Mouse (Mus musculus): ENCODE data around the gene Fcrlb. TPM values are rescaled to one million over a fixed set of nuclear protein-coding genes. Genes with fewer than 3 reads are reported as not detected.
"Not testable (repeated sequence)": the region's sequence is repeated elsewhere in the genome, so short reads cannot be mapped to it uniquely, and the experiment has no call there.

Fcrlb gene
- 0.63 TPM in 1 of 2 replicates, not detected in the other for polyA plus RNA-seq (2012; ENCODE audit: insufficient read depth, insufficient read length, missing spikeins)

GRCm38 (mm10) chr1:170912891-170913615 lies at the start of gene Fcrlb:
Gene Fcrlb (minus strand): TSS chr1:170912941.
- peaks cover 21% of the 10 kb centered on the region for H3K4me1 ChIP-seq (ENCODE audit: control insufficient read depth, insufficient read depth, low read length)
- no peak within 1 kb of the TSS for H3K27ac ChIP-seq (ENCODE audit: insufficient read depth, low read depth, low read length)
- no peak within 1 kb of the TSS for H3K4me3 ChIP-seq (ENCODE audit: insufficient read depth, low read length)
- TF ChIP-seq CTCF (IDR thresholded peaks at IDR 0.05; ENCODE audit: low read depth, low read length) (no peak), POLR2A (IDR thresholded peaks at IDR 0.05; ENCODE audit: borderline replicate concordance, low read depth, low read length) (no peak)

- H3K4me3 ChIP-seq (ENCODE audit: insufficient read depth, low read length) = no peak overlapping the region
- H3K27ac ChIP-seq (ENCODE audit: insufficient read depth, low read depth, low read length) = peak overlapping the region; percentile 41
- TF ChIP-seq CTCF (IDR thresholded peaks at IDR 0.05; ENCODE audit: low read depth, low read length) = no peak
- TF ChIP-seq POLR2A (IDR thresholded peaks at IDR 0.05; ENCODE audit: borderline replicate concordance, low read depth, low read length) = no peak
- H3K4me1 ChIP-seq (ENCODE audit: control insufficient read depth, insufficient read depth, low read length) = peaks cover 34% of the 10 kb centered on the region
Measured at GRCm38 (mm10) chr1:170962301-170962700, 49.6 kb upstream of the Fcrlb start.

DNA sequence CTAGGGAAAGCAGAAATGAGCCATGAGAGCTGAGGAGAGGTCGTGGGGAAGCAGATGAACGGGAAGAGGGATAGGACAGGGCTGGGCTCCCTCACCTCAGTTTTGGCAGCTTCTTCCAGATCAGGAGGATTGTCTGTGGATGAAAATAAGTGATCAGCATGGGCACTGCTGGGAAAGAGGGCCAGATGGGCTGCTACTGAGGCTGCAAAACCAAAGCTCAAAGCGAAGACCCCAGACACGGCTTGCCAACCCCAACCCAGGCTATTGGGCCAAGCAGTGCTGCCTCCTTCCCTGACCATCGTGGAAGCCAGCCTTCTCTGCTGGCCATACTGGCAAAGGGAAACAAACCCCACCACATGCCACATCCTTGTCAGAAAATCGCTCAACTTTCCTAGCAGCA lies 48.4 kb upstream of the Fcrlb start:
- no peak for TF ChIP-seq POLR2A (IDR thresholded peaks at IDR 0.05; ENCODE audit: borderline replicate concordance, low read depth, low read length)
- no peak for TF ChIP-seq CTCF (IDR thresholded peaks at IDR 0.05; ENCODE audit: low read depth, low read length)
- no peak overlapping the region for H3K27ac ChIP-seq (ENCODE audit: insufficient read depth, low read depth, low read length)

DNA sequence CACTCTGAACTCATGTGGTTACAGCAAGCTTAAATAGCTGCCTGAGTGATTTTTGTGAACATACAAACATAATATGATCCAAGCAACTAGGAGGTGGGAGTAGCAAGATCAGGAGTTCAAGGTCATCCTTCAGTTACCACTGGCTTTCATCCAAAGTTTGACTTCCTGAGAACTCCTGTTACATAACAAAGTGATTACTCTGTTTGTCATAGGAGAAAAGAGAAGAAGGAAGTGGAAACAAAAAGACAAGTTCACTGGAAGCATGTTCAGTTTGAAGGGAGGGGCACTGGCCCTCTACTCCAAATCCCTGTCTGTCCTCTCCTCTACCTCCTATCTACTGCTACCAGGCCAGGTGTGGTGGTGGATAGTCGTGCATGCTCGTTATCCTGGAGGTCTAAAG lies 47.0 kb upstream of the Fcrlb start:
- H3K4me1 ChIP-seq (ENCODE audit: control insufficient read depth, insufficient read depth, low read length) = peaks cover 27% of the 10 kb centered on the region
- no peak overlapping the region for H3K4me3 ChIP-seq (ENCODE audit: insufficient read depth, low read length)
- TF ChIP-seq CTCF (IDR thresholded peaks at IDR 0.05; ENCODE audit: low read depth, low read length) (no peak), POLR2A (IDR thresholded peaks at IDR 0.05; ENCODE audit: borderline replicate concordance, low read depth, low read length) (no peak)
- peak overlapping the region; percentile 62 for H3K27ac ChIP-seq (ENCODE audit: insufficient read depth, low read depth, low read length)

More for the DNA sequence above, 48.4 kb upstream of the Fcrlb start:
- Histone ChIP-seq H3K4me1 (ENCODE audit: control insufficient read depth, insufficient read depth, low read length) (peaks cover 27% of the 10 kb centered on the region), H3K4me3 (ENCODE audit: insufficient read depth, low read length) (no peak overlapping the region)

GRCm38 (mm10) chr1:170958225-170958624 lies 45.5 kb upstream of the Fcrlb start:
- H3K4me1 ChIP-seq (ENCODE audit: control insufficient read depth, insufficient read depth, low read length) = peaks cover 31% of the 10 kb centered on the region
- H3K27ac ChIP-seq (ENCODE audit: insufficient read depth, low read depth, low read length) = no peak overlapping the region
- no peak overlapping the region for H3K4me3 ChIP-seq (ENCODE audit: insufficient read depth, low read length)
- TF ChIP-seq POLR2A (IDR thresholded peaks at IDR 0.05; ENCODE audit: borderline replicate concordance, low read depth, low read length) = no peak

DNA sequence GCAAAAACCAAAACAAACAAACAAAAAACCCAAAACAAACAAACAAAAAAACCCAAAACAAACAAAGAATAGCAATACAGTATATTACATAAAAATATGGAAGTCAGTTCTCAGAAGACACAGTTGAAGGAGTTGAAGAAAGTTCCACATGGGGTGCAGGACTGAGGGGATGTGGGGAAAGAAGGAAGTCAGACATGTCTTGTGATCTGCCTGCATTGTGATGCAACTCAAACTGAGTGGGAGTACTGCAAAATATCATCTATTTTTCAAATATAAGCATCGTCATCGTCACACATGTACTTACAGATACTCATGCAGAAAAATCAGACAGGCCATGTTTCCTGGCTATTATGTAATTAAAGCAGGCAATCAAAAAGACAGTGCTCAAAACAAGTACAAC lies 40.5 kb upstream of the Fcrlb start:
- Histone ChIP-seq H3K27ac (ENCODE audit: insufficient read depth, low read depth, low read length) (peak overlapping the region; percentile 99), H3K4me3 (ENCODE audit: insufficient read depth, low read length) (no peak overlapping the region), H3K4me1 (ENCODE audit: control insufficient read depth, insufficient read depth, low read length) (peaks cover 19% of the 10 kb centered on the region)
- TF ChIP-seq CTCF (IDR thresholded peaks at IDR 0.05; ENCODE audit: low read depth, low read length) = no peak

DNA sequence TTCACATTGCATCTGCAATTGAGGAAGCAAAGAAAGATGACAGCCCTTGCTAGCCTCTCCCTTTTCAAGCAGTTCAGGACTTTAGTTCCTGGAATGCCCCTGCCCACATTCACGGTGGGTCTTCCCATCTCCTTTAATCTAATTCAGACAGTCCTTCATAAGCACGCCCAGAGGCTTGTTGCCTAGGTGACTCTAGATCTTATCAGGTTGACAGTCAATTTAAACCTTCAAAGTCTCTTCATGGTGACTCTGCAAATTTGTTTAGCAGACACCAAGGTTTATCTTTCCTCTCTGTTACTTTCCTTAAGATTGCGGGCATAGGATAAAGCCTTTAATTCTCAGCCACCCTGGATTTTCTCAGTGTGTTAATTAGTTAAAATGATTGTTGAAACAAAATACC lies 38.0 kb upstream of the Fcrlb start:
- Histone ChIP-seq H3K4me1 (ENCODE audit: control insufficient read depth, insufficient read depth, low read length) (peaks cover 19% of the 10 kb centered on the region), H3K27ac (ENCODE audit: insufficient read depth, low read depth, low read length) (no peak overlapping the region), H3K4me3 (ENCODE audit: insufficient read depth, low read length) (no peak overlapping the region)
- no peak for TF ChIP-seq POLR2A (IDR thresholded peaks at IDR 0.05; ENCODE audit: borderline replicate concordance, low read depth, low read length)
- TF ChIP-seq CTCF (IDR thresholded peaks at IDR 0.05; ENCODE audit: low read depth, low read length) = no peak

GRCm38 (mm10) chr1:170944908-170945307 lies 32.2 kb upstream of the Fcrlb start:
- H3K4me3 ChIP-seq (ENCODE audit: insufficient read depth, low read length); H3K27ac ChIP-seq (ENCODE audit: insufficient read depth, low read depth, low read length); H3K4me1 ChIP-seq (ENCODE audit: control insufficient read depth, insufficient read depth, low read length): not testable (repeated sequence)

DNA sequence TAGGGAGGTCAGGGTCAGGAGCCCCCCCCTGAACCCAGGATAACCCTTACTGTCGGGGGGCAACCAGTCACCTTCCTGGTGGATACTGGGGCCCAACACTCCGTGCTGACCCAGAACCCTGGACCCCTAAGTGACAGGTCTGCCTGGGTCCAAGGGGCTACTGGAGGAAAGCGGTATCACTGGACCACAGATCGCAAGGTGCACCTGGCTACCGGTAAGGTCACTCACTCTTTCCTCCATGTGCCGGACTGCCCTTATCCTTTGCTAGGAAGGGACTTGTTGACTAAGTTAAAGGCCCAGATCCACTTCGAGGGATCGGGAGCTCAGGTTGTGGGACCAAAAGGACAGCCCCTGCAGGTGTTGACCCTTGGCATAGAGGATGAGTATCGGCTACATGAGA lies 31.4 kb upstream of the Fcrlb start:
- not testable (repeated sequence) for H3K27ac ChIP-seq (ENCODE audit: insufficient read depth, low read depth, low read length); H3K4me3 ChIP-seq (ENCODE audit: insufficient read depth, low read length); H3K4me1 ChIP-seq (ENCODE audit: control insufficient read depth, insufficient read depth, low read length)

DNA sequence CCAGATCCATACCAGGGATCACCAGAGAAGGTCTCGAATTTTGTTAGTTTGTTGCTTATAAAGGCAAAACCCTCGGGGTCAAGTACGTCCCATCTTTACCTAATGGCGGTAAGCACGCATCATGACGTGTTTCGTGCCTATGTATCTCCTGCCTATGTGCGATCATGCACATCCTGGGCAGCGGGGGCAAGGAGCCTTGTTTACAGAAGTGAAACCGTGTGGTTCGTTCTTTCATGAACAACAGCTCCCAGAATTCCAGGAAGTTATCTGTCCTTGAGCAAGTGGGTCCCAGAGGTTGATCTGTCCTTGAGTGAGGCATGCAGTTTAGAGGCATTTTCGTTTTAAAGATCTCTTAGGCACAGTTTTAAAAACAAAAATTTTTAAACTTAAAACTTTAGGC lies 26.5 kb upstream of the Fcrlb start:
- TF ChIP-seq POLR2A (IDR thresholded peaks at IDR 0.05; ENCODE audit: borderline replicate concordance, low read depth, low read length) (no peak), CTCF (IDR thresholded peaks at IDR 0.05; ENCODE audit: low read depth, low read length) (no peak)
- Histone ChIP-seq H3K4me1 (ENCODE audit: control insufficient read depth, insufficient read depth, low read length) (peaks cover 25% of the 10 kb centered on the region), H3K27ac (ENCODE audit: insufficient read depth, low read depth, low read length) (peak overlapping the region; percentile 63), H3K4me3 (ENCODE audit: insufficient read depth, low read length) (no peak overlapping the region)

DNA sequence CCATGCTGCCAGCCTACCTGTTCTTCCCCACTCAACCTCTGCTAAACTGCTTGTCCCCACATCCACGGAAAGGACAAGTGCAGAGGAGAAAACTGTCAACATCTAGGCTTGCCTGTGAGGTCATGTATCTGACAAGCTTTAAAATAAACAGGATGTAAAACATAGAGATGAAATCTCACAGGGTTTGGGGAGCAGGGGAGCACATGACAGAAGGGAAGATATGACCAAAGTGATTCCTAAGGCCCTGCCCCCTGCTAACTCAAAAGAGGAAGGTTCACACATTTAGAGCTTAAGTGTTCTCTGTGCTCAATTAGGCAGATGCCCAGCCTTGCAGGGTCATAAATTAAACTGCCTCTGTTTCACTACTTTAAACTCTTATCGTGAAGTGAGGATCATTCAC lies 21.6 kb upstream of the Fcrlb start:
- TF ChIP-seq CTCF (IDR thresholded peaks at IDR 0.05; ENCODE audit: low read depth, low read length) = no peak
- TF ChIP-seq POLR2A (IDR thresholded peaks at IDR 0.05; ENCODE audit: borderline replicate concordance, low read depth, low read length) = no peak
- H3K4me3 ChIP-seq (ENCODE audit: insufficient read depth, low read length) = no peak overlapping the region
- H3K4me1 ChIP-seq (ENCODE audit: control insufficient read depth, insufficient read depth, low read length) = peaks cover 36% of the 10 kb centered on the region
- H3K27ac ChIP-seq (ENCODE audit: insufficient read depth, low read depth, low read length) = peak overlapping the region; percentile 90
